Mouse (Mus musculus): Measurements from ENCODE around the gene Fkbp11.
A peak's percentile ranks its signal among the peaks of the same experiment; 100 is the strongest.

- TF ChIP-seq CTCF (IDR thresholded peaks at IDR 0.05 in 2 of 3, conservative IDR thresholded peaks at IDR 0.05 in 1 of 3; ENCODE audit: control insufficient read depth in 1 of 3, insufficient read depth in 1 of 3, low read depth in 2 of 3, low read length in 3 of 3, poor library complexity in 1 of 3, severe bottlenecking in 1 of 3) (peak in 2 of 3 experiments; percentile 8 to 25; a peak in 1 of 6 replicates), MAFK (IDR thresholded peaks at IDR 0.05; ENCODE audit: borderline replicate concordance, low read depth, low read length) (no peak)
Measured at GRCm38 (mm10) chr15:98762201-98762621, 34.2 kb upstream of the Fkbp11 start.

Data from MEL (cell line).